Mouse (Mus musculus): Measurements from ENCODE around the gene Atf5. TPM values are rescaled to one million over a fixed set of nuclear protein-coding genes. Genes with fewer than 3 reads are reported as not detected.

Atf5 gene
- polyA plus RNA-seq, 1 experiment = 939 TPM

- H3ac ChIP-seq (ENCODE audit: control insufficient read depth, insufficient read length) = no peak overlapping the region
- H3K79me2 ChIP-seq (ENCODE audit: control insufficient read depth, insufficient read depth) = no peaks in the 10 kb centered on the region
- no peak overlapping the region for H3K4me3 ChIP-seq
- TF ChIP-seq MYOD1 (IDR thresholded peaks at IDR 0.05; ENCODE audit: control insufficient read depth in 1 of 3, insufficient read length in 2 of 3, low read depth in 2 of 3) (no peak), USF1 (IDR thresholded peaks at IDR 0.05; ENCODE audit: low read depth) (no peak)
- H3K36me3 ChIP-seq (ENCODE audit: control insufficient read depth, insufficient read depth) = no peaks in the 10 kb centered on the region
- peaks cover 41% of the 10 kb centered on the region for H3K27me3 ChIP-seq (ENCODE audit: control insufficient read depth, insufficient read depth, insufficient read length)
- H3K4me2 ChIP-seq (ENCODE audit: low read depth) = no peak overlapping the region
These were observed 23.7 kb downstream of the Atf5 start for GRCm38 (mm10) chr7:44792781-44793180.

GRCm38 (mm10) chr7:44790066-44790465, 26.4 kb downstream of the Atf5 start:
- H3K79me2 ChIP-seq (ENCODE audit: control insufficient read depth, insufficient read depth) = no peaks in the 10 kb centered on the region
- H3K27me3 ChIP-seq (ENCODE audit: control insufficient read depth, insufficient read depth, insufficient read length) = peaks cover 48% of the 10 kb centered on the region
- no peak overlapping the region for H3K4me3 ChIP-seq
- H3K36me3 ChIP-seq (ENCODE audit: control insufficient read depth, insufficient read depth) = no peaks in the 10 kb centered on the region
- H3K4me2 ChIP-seq (ENCODE audit: low read depth) = no peak overlapping the region
- TF ChIP-seq E2F4 (IDR thresholded peaks at IDR 0.05; ENCODE audit: insufficient read depth) (no peak), TCF12 (IDR thresholded peaks at IDR 0.05; ENCODE audit: insufficient read depth, poor library complexity, severe bottlenecking) (no peak), SRF (IDR thresholded peaks at IDR 0.05; ENCODE audit: control insufficient read depth, insufficient read length, low read depth) (no peak), USF1 (IDR thresholded peaks at IDR 0.05; ENCODE audit: low read depth) (no peak), MAX (IDR thresholded peaks at IDR 0.05; ENCODE audit: low read depth) (no peak), POLR2A (IDR thresholded peaks at IDR 0.05; ENCODE audit: insufficient read length, low read depth) (no peak), TCF3 (IDR thresholded peaks at IDR 0.05; ENCODE audit: insufficient read length, low read depth) (no peak), CEBPB (IDR thresholded peaks at IDR 0.05; ENCODE audit: insufficient read depth, poor library complexity, severe bottlenecking) (no peak), MYOD1 (IDR thresholded peaks at IDR 0.05; ENCODE audit: control insufficient read depth in 1 of 3, insufficient read length in 2 of 3, low read depth in 2 of 3) (no peak)
- H3ac ChIP-seq (ENCODE audit: control insufficient read depth, insufficient read length) = no peak overlapping the region

- Histone ChIP-seq H3ac (ENCODE audit: control insufficient read depth, insufficient read length) (no peak overlapping the region), H3K79me2 (ENCODE audit: control insufficient read depth, insufficient read depth) (no peaks in the 10 kb centered on the region), H3K36me3 (ENCODE audit: control insufficient read depth, insufficient read depth) (no peaks in the 10 kb centered on the region), H3K4me3 (no peak overlapping the region), H3K4me2 (ENCODE audit: low read depth) (no peak overlapping the region), H3K27me3 (ENCODE audit: control insufficient read depth, insufficient read depth, insufficient read length) (peaks cover 43% of the 10 kb centered on the region)
- no peak for TF ChIP-seq USF1 (IDR thresholded peaks at IDR 0.05; ENCODE audit: low read depth)
These were observed 26.9 kb downstream of the Atf5 start for GRCm38 (mm10) chr7:44789531-44789930.

- no peak overlapping the region for H3K4me2 ChIP-seq (ENCODE audit: low read depth)
- H3K27me3 ChIP-seq (ENCODE audit: control insufficient read depth, insufficient read depth, insufficient read length) = peaks cover 7% of the 10 kb centered on the region
- no peak for TF ChIP-seq REST (IDR thresholded peaks at IDR 0.05; ENCODE audit: insufficient read depth, insufficient read length)
- TF ChIP-seq E2F4 (IDR thresholded peaks at IDR 0.05; ENCODE audit: insufficient read depth) = no peak
- no peak for TF ChIP-seq USF1 (IDR thresholded peaks at IDR 0.05; ENCODE audit: low read depth)
- no peak for TF ChIP-seq SRF (IDR thresholded peaks at IDR 0.05; ENCODE audit: control insufficient read depth, insufficient read length, low read depth)
- no peak for TF ChIP-seq POLR2AphosphoS2 (IDR thresholded peaks at IDR 0.05; ENCODE audit: insufficient read length, low read depth)
- no peak for TF ChIP-seq POLR2A (IDR thresholded peaks at IDR 0.05; ENCODE audit: insufficient read length, low read depth)
- TF ChIP-seq CEBPB (IDR thresholded peaks at IDR 0.05; ENCODE audit: insufficient read depth, poor library complexity, severe bottlenecking) = no peak
- no peak for TF ChIP-seq MAX (IDR thresholded peaks at IDR 0.05; ENCODE audit: low read depth)
- no peak for TF ChIP-seq MYOG (IDR thresholded peaks at IDR 0.05; ENCODE audit: control insufficient read depth in 1 of 3, insufficient read depth in 1 of 3, insufficient read length in 2 of 3, low read depth in 2 of 3)
- TF ChIP-seq MYOD1 (IDR thresholded peaks at IDR 0.05; ENCODE audit: control insufficient read depth in 1 of 3, insufficient read length in 2 of 3, low read depth in 2 of 3) = no peak
- no peak for TF ChIP-seq TCF3 (IDR thresholded peaks at IDR 0.05; ENCODE audit: insufficient read length, low read depth)
- TF ChIP-seq TCF12 (IDR thresholded peaks at IDR 0.05; ENCODE audit: insufficient read depth, poor library complexity, severe bottlenecking) = no peak
- no peaks in the 10 kb centered on the region for H3K79me2 ChIP-seq (ENCODE audit: control insufficient read depth, insufficient read depth)
- no peaks in the 10 kb centered on the region for H3K36me3 ChIP-seq (ENCODE audit: control insufficient read depth, insufficient read depth)
- H3ac ChIP-seq (ENCODE audit: control insufficient read depth, insufficient read length) = no peak overlapping the region
- no peak overlapping the region for H3K4me3 ChIP-seq
These were observed 36.4 kb downstream of the Atf5 start for GRCm38 (mm10) chr7:44780101-44780500.

- Histone ChIP-seq H3ac (ENCODE audit: control insufficient read depth, insufficient read length) (no peak overlapping the region), H3K27me3 (ENCODE audit: control insufficient read depth, insufficient read depth, insufficient read length) (no peaks in the 10 kb centered on the region), H3K36me3 (ENCODE audit: control insufficient read depth, insufficient read depth) (no peaks in the 10 kb centered on the region), H3K79me2 (ENCODE audit: control insufficient read depth, insufficient read depth) (no peaks in the 10 kb centered on the region), H3K4me3 (no peak overlapping the region), H3K4me2 (ENCODE audit: low read depth) (peak overlapping the region; percentile 48)
- no peak for TF ChIP-seq TCF3 (IDR thresholded peaks at IDR 0.05; ENCODE audit: insufficient read length, low read depth)
- peak in 2 of 3 experiments; percentile 17 to 47 for TF ChIP-seq MYOG (IDR thresholded peaks at IDR 0.05; ENCODE audit: control insufficient read depth in 1 of 3, insufficient read depth in 1 of 3, insufficient read length in 2 of 3, low read depth in 2 of 3)
- peak in 1 of 3 experiments; percentile 66 for TF ChIP-seq MYOD1 (IDR thresholded peaks at IDR 0.05; ENCODE audit: control insufficient read depth in 1 of 3, insufficient read length in 2 of 3, low read depth in 2 of 3)
These were observed 39.5 kb downstream of the Atf5 start for GRCm38 (mm10) chr7:44776849-44777498.

All from myocyte (in vitro differentiated cells).